Mouse (Mus musculus) hindbrain, embryonic 12.5 days (tissue): ENCODE data around the gene Lman1l. TPM values are rescaled to one million over a fixed set of nuclear protein-coding genes. Genes with fewer than 3 reads are reported as not detected.

Experiments
- ATAC-seq: fragments of 200-750 bp; cut with Nextera tagmentation; 2 replicates; pipeline ENCODE4 v1.8.0; 2017; ENCODE audit warnings: moderate TSS enrichment; ENCODE audit not compliant: low FRiP score
- H3K27ac ChIP-seq: fragments of 300-500 bp; sonication (generic); 2 replicates; pipeline ENCODE4 v1.5.1; 2016; ENCODE audit warnings: mild to moderate bottlenecking
- H3K27me3 ChIP-seq: fragments of 300-500 bp; sonication (generic); 2 replicates; pipeline ENCODE4 v1.6.1; 2016; ENCODE audit warnings: mild to moderate bottlenecking
- H3K36me3 ChIP-seq: fragments of 300-500 bp; sonication (generic); 2 replicates; pipeline ENCODE4 v1.6.1; 2016; ENCODE audit warnings: mild to moderate bottlenecking
- H3K4me1 ChIP-seq: fragments of 300-500 bp; sonication (generic); 2 replicates; pipeline ENCODE4 v1.6.1; 2016
- H3K4me2 ChIP-seq: fragments of 300-500 bp; sonication (generic); replicated peaks from 2 replicates; pipeline ENCODE4 v1.6.1; 2016; ENCODE audit warnings: mild to moderate bottlenecking
- H3K4me3 ChIP-seq: fragments of 300-500 bp; sonication (generic); 2 replicates; pipeline ENCODE4 v1.5.1; 2016; ENCODE audit warnings: mild to moderate bottlenecking
- H3K9ac ChIP-seq: fragments of 300-500 bp; sonication (generic); 2 replicates; pipeline ENCODE4 v1.6.1; 2016; ENCODE audit warnings: mild to moderate bottlenecking, moderate library complexity
- H3K9me3 ChIP-seq: fragments of 300-500 bp; sonication (generic); replicated peaks from 2 replicates; pipeline ENCODE4 v1.6.1; 2016; ENCODE audit warnings: mild to moderate bottlenecking
- WGBS: fragments of 180-500 bp; shearing (Covaris S2); methylation state at CpG from one replicate; pipeline ENCODE4 v1.1.7; 2016; 5-methylcytosine and 5-hydroxymethylcytosine counted together
- polyA plus RNA-seq: library from polyadenylated mRNA; unstranded; fragments of >200 nt; fragmentation: Nextera tagmentation; extraction: Ambion mirVana; gene quantifications from 2 replicates; pipeline ENCODE4 v1.2.1, GENCODE M21; 2016

Gene Lman1l
- polyA plus RNA-seq, 1 experiment from 2014 or later = not detected

GRCm38 (mm10) chr9:57655749-57656148 lies 35.2 kb upstream of the Lman1l start:
- peak; percentile 78 for ATAC-seq
- Histone ChIP-seq H3K9ac (no peak overlapping the region), H3K27ac (no peak overlapping the region), H3K4me1 (peaks cover 16% of the 10 kb centered on the region), H3K36me3 (no peaks in the 10 kb centered on the region), H3K4me3 (no peak overlapping the region), H3K4me2 (peak overlapping the region; percentile 43), H3K27me3 (peaks cover 9% of the 10 kb centered on the region; the same call in 1 of the 2 replicates), H3K9me3 (no peaks in the 10 kb centered on the region)
- 3% methylated on average over 11 of the region's 11 CpGs for WGBS

DNA sequence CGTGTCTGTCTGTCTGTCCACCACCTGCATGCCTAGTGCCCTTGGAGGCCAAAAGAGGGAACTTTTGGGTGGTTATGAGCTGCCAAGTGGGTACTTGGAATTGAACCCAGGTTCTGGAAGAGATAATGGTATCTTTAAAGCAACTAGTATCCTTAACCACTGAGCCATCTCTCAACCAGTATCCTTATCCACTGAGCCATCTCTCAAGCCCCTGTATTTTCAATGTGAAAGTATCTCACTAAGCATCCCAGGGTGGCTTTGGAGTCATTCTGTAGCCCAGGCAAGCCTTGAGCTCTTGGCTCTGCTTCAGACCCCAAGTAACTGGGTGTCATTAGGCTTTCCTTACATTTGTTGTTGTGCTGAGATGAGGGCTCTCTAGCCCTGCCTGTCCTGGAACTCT lies 34.4 kb upstream of the Lman1l start:
- H3K9ac ChIP-seq = no peak overlapping the region
- WGBS = 85% methylated on average over 1 of the region's 1 CpGs
- H3K36me3 ChIP-seq = no peaks in the 10 kb centered on the region
- H3K9me3 ChIP-seq = no peaks in the 10 kb centered on the region
- H3K27ac ChIP-seq = no peak overlapping the region
- no peak for ATAC-seq
- no peak overlapping the region for H3K4me3 ChIP-seq
- no peak overlapping the region for H3K4me2 ChIP-seq
- H3K27me3 ChIP-seq = peaks cover 9% of the 10 kb centered on the region; the same call in 1 of the 2 replicates
- H3K4me1 ChIP-seq = peaks cover 19% of the 10 kb centered on the region

- H3K4me3 ChIP-seq = no peak within 1 kb of the TSS
- H3K4me2 ChIP-seq = no peak within 1 kb of the TSS
- peaks cover 19% of the 10 kb centered on the region for H3K4me1 ChIP-seq
- ATAC-seq = no peak
- H3K9me3 ChIP-seq = no peaks in the 10 kb centered on the region
- H3K27ac ChIP-seq = no peak within 1 kb of the TSS
- no peak within 1 kb of the TSS; the same call in 1 of the 2 replicates for H3K9ac ChIP-seq
- H3K36me3 ChIP-seq = no peaks in the 10 kb centered on the region
- WGBS = 57% methylated on average over 5 of the region's 5 CpGs
- peaks cover 9% of the 10 kb centered on the region; the same call in 1 of the 2 replicates for H3K27me3 ChIP-seq
Measured at GRCm38 (mm10) chr9:57653283-57653682, 32.7 kb upstream of the Lman1l start, which contains the start of gene Csk. Gene Csk (minus strand): TSS chr9:57653631.

DNA sequence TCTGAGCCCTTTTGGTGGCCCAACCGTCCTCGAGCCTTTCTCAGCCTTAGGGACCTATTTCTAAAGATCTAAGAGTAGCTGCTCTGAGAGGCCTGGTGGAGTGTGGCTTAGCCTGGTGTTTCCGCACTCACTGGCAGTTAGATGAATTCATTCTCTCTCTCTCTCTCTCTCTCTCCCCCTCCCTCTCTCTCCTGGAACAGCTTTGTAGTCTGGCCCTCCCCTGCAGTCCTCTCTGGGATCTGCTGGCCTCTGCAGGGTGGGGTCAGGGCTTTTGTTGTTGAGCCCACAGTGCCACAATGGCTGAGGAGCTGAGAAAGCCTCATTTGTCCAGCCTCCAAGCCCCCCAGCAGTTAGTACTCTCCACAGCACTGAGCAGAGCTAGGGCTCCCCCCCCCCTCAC lies 32.3 kb upstream of the Lman1l start:
- no peak for ATAC-seq
- no peak overlapping the region; the same call in 1 of the 2 replicates for H3K9ac ChIP-seq
- H3K27me3 ChIP-seq = peaks cover 9% of the 10 kb centered on the region; the same call in 1 of the 2 replicates
- H3K4me3 ChIP-seq = no peak overlapping the region
- H3K4me2 ChIP-seq = no peak overlapping the region
- H3K27ac ChIP-seq = no peak overlapping the region
- H3K9me3 ChIP-seq = no peaks in the 10 kb centered on the region
- WGBS = 14% methylated on average over 3 of the region's 3 CpGs
- no peaks in the 10 kb centered on the region for H3K36me3 ChIP-seq
- peaks cover 19% of the 10 kb centered on the region for H3K4me1 ChIP-seq

GRCm38 (mm10) chr9:57652351-57652750 lies 31.8 kb upstream of the Lman1l start:
- Histone ChIP-seq H3K27me3 (peaks cover 9% of the 10 kb centered on the region; the same call in 1 of the 2 replicates), H3K4me3 (no peak overlapping the region), H3K4me2 (no peak overlapping the region), H3K27ac (no peak overlapping the region), H3K9ac (no peak overlapping the region), H3K36me3 (no peaks in the 10 kb centered on the region), H3K4me1 (peaks cover 19% of the 10 kb centered on the region), H3K9me3 (no peaks in the 10 kb centered on the region)
- ATAC-seq = no peak
- whole genome bisulfite sequencing = 62% methylated on average over 9 of the region's 9 CpGs

- no peak overlapping the region for H3K9ac ChIP-seq
- no peak for ATAC-seq
- H3K4me3 ChIP-seq = no peak overlapping the region
- H3K36me3 ChIP-seq = no peaks in the 10 kb centered on the region
- 33% methylated on average over 6 of the region's 6 CpGs for whole genome bisulfite sequencing
- peaks cover 9% of the 10 kb centered on the region; the same call in 1 of the 2 replicates for H3K27me3 ChIP-seq
- no peak overlapping the region; the same call in 1 of the 2 replicates for H3K27ac ChIP-seq
- H3K9me3 ChIP-seq = no peaks in the 10 kb centered on the region
- no peak overlapping the region for H3K4me2 ChIP-seq
- H3K4me1 ChIP-seq = peaks cover 17% of the 10 kb centered on the region
Measured at GRCm38 (mm10) chr9:57650786-57651311, 30.3 kb upstream of the Lman1l start.

DNA sequence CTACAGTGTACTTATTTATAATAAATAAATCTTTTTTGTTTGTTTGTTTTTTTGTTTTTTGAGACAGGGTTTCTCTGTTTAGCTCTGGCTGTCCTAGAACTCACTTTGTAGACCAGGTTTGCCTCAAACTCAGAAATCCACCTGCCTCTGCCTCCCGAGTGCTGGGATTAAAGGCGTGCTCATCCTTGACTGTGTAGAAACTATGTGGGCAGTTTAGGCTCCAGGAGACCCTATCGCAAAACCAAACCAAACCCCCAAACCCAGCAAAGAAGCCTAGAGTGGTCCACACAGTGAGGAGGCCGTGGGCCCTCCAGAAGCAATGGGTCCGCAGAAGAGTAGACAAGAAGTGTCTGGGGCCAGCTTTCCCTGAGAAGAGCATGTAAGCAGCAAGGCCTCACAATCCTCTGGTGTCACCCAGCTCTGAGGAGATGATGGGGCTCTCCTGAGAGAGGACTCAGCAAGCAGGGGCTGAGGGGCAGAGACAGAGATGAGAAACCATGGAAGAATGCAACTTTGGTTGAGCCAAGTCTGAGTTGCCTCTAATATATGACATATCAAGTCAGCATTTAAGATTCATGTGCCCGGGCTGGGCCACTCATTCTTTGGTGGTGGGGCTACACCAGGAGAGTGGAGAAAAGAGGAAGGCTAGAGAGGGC lies 29.7 kb upstream of the Lman1l start:
- ATAC-seq = no peak
- no peak overlapping the region for H3K9ac ChIP-seq
- no peak overlapping the region for H3K4me3 ChIP-seq
- no peak overlapping the region for H3K4me2 ChIP-seq
- peaks cover 20% of the 10 kb centered on the region for H3K4me1 ChIP-seq
- WGBS = 89% methylated on average over 6 of the region's 6 CpGs
- no peaks in the 10 kb centered on the region for H3K36me3 ChIP-seq
- H3K9me3 ChIP-seq = no peaks in the 10 kb centered on the region
- H3K27ac ChIP-seq = no peak overlapping the region
- H3K27me3 ChIP-seq = peaks cover 9% of the 10 kb centered on the region; the same call in 1 of the 2 replicates

DNA sequence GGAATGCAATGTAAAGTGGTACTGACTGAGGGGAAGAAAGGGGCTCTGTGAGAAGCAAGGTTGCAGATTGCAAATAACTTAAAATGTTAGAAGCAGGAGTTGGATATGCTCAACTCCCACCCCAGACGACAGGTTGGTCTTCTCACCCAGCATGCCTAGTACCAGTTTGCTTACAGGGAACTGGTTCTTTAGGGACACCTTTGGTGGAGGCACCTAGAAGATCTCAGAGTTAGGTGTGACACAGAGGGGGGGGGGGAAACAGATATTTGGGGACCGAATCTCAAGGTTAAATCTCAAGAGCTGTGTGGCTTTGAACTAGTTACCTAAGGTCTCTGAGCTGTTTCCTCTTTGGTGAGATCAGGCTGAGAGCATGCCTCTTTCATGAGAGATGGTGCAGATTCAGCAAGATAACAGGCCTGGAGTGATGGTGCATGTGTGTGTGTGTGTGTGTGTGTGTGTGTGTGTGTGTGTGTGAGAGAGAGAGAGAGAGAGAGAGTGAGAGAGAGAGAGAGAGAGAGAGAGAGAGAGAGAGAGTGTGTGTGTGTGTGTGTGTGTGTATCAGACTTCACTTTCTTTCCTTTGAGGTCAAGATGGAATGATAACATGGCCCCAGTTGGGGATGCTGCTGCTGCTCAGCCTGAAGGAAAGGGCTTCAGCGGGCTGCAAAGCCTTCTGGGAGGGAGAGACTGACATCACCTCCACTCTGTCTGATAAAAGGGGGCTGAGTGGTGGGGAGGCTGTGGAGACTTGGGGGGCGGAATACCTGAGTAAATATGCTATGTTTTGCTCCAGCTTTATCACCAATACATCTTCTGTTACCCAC lies 26.9 kb upstream of the Lman1l start:
- H3K27me3 ChIP-seq = no peaks in the 10 kb centered on the region
- 65% methylated on average over 4 of the region's 4 CpGs for WGBS
- H3K9me3 ChIP-seq = no peaks in the 10 kb centered on the region
- no peak for ATAC-seq
- peaks cover 34% of the 10 kb centered on the region for H3K4me1 ChIP-seq
- H3K27ac ChIP-seq = no peak overlapping the region
- no peaks in the 10 kb centered on the region for H3K36me3 ChIP-seq
- H3K9ac ChIP-seq = no peak overlapping the region
- H3K4me2 ChIP-seq = no peak overlapping the region
- H3K4me3 ChIP-seq = no peak overlapping the region

- no peaks in the 10 kb centered on the region for H3K9me3 ChIP-seq
- ATAC-seq = no peak
- H3K27me3 ChIP-seq = no peaks in the 10 kb centered on the region
- no peak overlapping the region for H3K27ac ChIP-seq
- no peak overlapping the region for H3K4me2 ChIP-seq
- H3K36me3 ChIP-seq = peaks cover 9% of the 10 kb centered on the region; the same call in 1 of the 2 replicates
- no peak overlapping the region for H3K4me3 ChIP-seq
- peaks cover 41% of the 10 kb centered on the region for H3K4me1 ChIP-seq
- H3K9ac ChIP-seq = no peak overlapping the region
- WGBS = 70% methylated on average over 12 of the region's 12 CpGs
Measured at GRCm38 (mm10) chr9:57646551-57647103, 26.1 kb upstream of the Lman1l start.

DNA sequence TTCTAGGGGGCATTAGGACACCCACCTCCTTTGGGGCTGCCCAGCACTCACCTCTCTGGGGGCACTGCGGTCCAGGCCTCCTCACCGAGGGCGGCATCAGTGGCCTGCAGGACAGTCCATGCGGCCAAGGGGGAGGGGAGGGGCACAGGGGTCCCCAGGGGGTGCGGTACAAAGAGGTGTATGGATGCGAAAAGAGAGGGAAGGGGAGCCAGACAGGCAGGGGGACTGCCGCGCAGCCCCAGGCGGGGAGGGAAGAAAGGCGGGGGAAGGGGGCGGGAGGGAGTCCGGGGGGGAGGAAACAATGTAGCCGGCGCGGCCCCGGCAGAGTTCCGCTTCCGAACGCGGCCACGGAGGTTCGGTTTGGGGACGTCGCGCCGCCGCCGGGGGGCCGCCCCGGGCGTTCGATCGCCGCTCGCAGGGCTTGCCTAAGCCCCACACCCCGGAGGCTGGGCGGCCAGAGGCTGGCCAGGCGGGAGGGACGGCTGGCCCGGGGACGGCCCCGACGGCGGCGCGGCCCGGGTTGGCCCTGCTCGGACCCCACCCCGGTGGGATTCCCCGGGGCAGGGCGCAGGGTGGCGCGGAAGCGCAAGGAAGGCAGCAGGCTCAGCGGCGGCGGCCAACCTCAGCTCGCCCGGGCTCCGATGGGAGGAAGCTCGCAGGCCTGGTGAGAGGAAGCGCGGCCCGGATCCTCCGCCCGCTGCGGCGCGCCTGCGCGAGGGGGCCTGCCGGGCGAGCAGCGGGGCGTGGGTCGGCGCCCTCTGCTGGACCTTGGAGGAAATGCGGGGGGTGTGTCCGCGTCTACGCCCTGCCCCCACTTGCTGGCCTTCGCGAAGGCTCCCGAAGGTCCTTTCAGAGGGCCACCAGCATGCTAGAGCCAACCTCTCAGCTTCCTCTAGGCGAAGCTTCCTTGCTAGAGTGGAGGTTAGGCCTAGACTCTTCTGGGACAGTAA lies 24.6 kb upstream of the Lman1l start:
- peaks cover 46% of the 10 kb centered on the region for H3K4me1 ChIP-seq
- WGBS = under 1% methylated on average over 75 of the region's 85 CpGs
- H3K9me3 ChIP-seq = no peaks in the 10 kb centered on the region
- peaks cover 9% of the 10 kb centered on the region; the same call in 1 of the 2 replicates for H3K36me3 ChIP-seq
- ATAC-seq = peak; percentile 90
- peak overlapping the region; percentile 98 for H3K4me3 ChIP-seq
- H3K4me2 ChIP-seq = peak overlapping the region; percentile 97
- H3K9ac ChIP-seq = peak overlapping the region; percentile 100
- no peaks in the 10 kb centered on the region for H3K27me3 ChIP-seq
- H3K27ac ChIP-seq = peak overlapping the region; percentile 98

- H3K4me2 ChIP-seq = peak overlapping the region; percentile 97
- whole genome bisulfite sequencing = 2% methylated on average over 18 of the region's 18 CpGs
- no peaks in the 10 kb centered on the region for H3K9me3 ChIP-seq
- H3K36me3 ChIP-seq = peaks cover 9% of the 10 kb centered on the region; the same call in 1 of the 2 replicates
- no peaks in the 10 kb centered on the region for H3K27me3 ChIP-seq
- H3K9ac ChIP-seq = peak overlapping the region; percentile 100
- H3K4me3 ChIP-seq = peak overlapping the region; percentile 98
- peak; percentile 47 for ATAC-seq
- H3K4me1 ChIP-seq = peaks cover 54% of the 10 kb centered on the region
- H3K27ac ChIP-seq = peak overlapping the region; percentile 98
Measured at GRCm38 (mm10) chr9:57644442-57644943, 23.9 kb upstream of the Lman1l start.
